Mouse (Mus musculus) heart, embryonic 16.5 days (tissue): ENCODE results near the gene Clec2e. TPM values are rescaled to one million over a fixed set of nuclear protein-coding genes. Genes with fewer than 3 reads are reported as not detected.
A peak's percentile ranks its signal among the peaks of the same experiment; 100 is the strongest.
"Not testable (repeated sequence)": the region's sequence is repeated elsewhere in the genome, so short reads cannot be mapped to it uniquely, and the experiment has no call there.

Experiments used
- ATAC-seq: fragments of 200-750 bp; cut with Nextera tagmentation; replicated peaks from 2 replicates; pipeline ENCODE4 v1.8.0; 2017; ENCODE audit warnings: moderate number of reproducible peaks; ENCODE audit not compliant: insufficient read depth, low FRiP score; ENCODE audit errors: extremely low read depth
- H3K27ac ChIP-seq: fragments of 300-500 bp; sonication (generic); 2 replicates; pipeline ENCODE4 v1.5.1; 2014; ENCODE audit warnings: mild to moderate bottlenecking, low read length, control low read depth, moderate library complexity
- H3K27me3 ChIP-seq: fragments of 300-500 bp; sonication (generic); 2 replicates; pipeline ENCODE4 v1.6.1; 2014; ENCODE audit warnings: low read length, mixed read lengths; ENCODE audit not compliant: control insufficient read depth, insufficient read depth
- H3K36me3 ChIP-seq: fragments of 300-500 bp; sonication (generic); 2 replicates; pipeline ENCODE4 v1.6.1; 2014; ENCODE audit not compliant: control insufficient read depth, insufficient read depth
- H3K4me1 ChIP-seq: fragments of 300-500 bp; sonication (generic); 2 replicates; pipeline ENCODE4 v1.6.1; 2014; ENCODE audit warnings: low read length, mixed read lengths; ENCODE audit not compliant: control insufficient read depth, insufficient read depth
- H3K4me2 ChIP-seq: fragments of 300-500 bp; sonication (generic); 2 replicates; pipeline ENCODE4 v1.6.1; 2014; ENCODE audit warnings: low read depth, mild to moderate bottlenecking, control low read depth, low read length
- H3K4me3 ChIP-seq: fragments of 300-500 bp; sonication (generic); 2 replicates; pipeline ENCODE4 v1.5.1; 2014; ENCODE audit warnings: mild to moderate bottlenecking, control low read depth, low read length
- H3K9ac ChIP-seq: fragments of 300-500 bp; sonication (generic); 2 replicates; pipeline ENCODE4 v1.6.1; 2014; ENCODE audit warnings: low read length, control low read depth
- H3K9me3 ChIP-seq: fragments of 300-500 bp; sonication (generic); replicated peaks from 2 replicates; pipeline ENCODE4 v1.6.1; 2016; ENCODE audit warnings: low read length; ENCODE audit not compliant: control insufficient read depth
- WGBS: fragments of 180-500 bp; shearing (Covaris S2); extraction: QIAGEN DNeasy Blood & Tissue Kit; methylation state at CpG from one replicate; pipeline ENCODE4 v1.1.7; 2014; 5-methylcytosine and 5-hydroxymethylcytosine counted together
- polyA plus RNA-seq: library from polyadenylated mRNA; unstranded; fragments of >200 nt; fragmentation: Nextera tagmentation; extraction: Ambion mirVana; gene quantifications from 2 replicates; pipeline ENCODE4 v1.2.1, GENCODE M21; 2015

Clec2e gene
- 0.24 TPM in 1 of 2 replicates, not detected in the other for polyA plus RNA-seq

DNA sequence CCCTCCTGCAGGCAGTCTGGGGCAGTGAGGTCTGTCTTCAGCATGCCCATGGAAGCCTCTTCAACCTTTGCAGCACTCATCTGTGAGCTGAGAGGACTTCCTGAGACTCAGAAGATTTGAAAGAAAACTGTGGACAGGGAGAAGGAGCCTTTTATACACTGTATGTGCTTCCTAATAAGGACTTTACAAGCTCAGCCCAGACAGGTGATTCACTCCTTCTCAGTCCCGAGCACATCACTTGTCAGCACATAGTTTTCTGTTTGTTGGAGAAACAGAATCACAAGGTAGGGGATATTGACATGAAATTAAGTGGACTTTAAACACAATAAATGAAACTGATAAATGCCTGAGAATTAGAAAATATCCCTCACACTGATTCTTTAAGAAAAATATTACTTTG lies at the start of gene Clec2e:
Clec2e (minus strand) TSS at position 120 of the 400 bp plus-strand sequence.
- H3K4me1 ChIP-seq, ATAC-seq, H3K4me3 ChIP-seq, H3K9ac ChIP-seq, H3K27ac ChIP-seq, H3K36me3 ChIP-seq, H3K4me2 ChIP-seq, H3K9me3 ChIP-seq, H3K27me3 ChIP-seq: not testable (repeated sequence)
- 44% methylated on average over 1 of the region's 1 CpGs for WGBS

GRCm38 (mm10) chr6:129146812-129147211 lies 46.1 kb upstream of the Clec2e start:
- H3K36me3 ChIP-seq, result no peaks in the 10 kb centered on the region
- H3K27ac ChIP-seq, result no peak overlapping the region
- no peaks in the 10 kb centered on the region for H3K27me3 ChIP-seq
- WGBS, result 87% methylated on average over 2 of the region's 2 CpGs
- no peaks in the 10 kb centered on the region for H3K4me1 ChIP-seq
- H3K9me3 ChIP-seq, result no peaks in the 10 kb centered on the region
- ATAC-seq, result no peak
- H3K4me3 ChIP-seq, result no peak overlapping the region
- H3K9ac ChIP-seq, result no peak overlapping the region
- no peak overlapping the region for H3K4me2 ChIP-seq

DNA sequence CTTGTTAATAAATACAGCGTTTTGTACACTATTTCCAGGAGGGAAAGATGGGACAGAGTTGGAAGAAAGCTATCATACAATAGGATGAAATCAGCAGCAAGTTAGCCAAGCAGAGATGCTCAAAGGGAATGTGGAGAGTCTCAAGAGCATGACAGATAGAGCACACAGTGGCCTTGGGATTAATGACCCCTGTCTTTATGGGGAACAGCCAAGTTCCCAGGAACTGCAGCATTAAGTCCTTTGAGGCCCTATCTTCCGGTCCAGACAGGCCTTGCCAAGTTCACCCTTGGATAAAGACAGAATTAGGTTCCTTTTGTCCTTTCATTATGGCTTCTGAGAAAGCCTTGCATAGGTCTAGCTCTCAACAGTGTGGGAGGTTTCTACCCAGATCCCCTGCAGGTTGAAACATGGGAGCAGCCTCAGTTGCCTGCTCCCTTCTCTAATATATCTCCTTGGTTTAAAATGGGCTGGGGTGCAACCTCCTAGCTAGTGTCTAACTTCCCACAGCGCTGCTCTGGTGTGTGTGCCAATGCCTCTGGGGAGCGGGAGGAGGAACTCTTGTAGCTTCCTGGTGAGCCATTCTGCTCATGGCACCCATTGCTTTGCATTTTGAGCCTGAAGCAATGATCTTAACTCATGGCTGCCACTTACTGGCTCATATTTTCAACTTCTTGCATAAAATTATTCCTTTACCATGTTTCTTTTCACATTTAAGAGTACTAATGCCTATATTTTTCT lies 32.1 kb upstream of the Clec2e start:
- Histone ChIP-seq H3K27ac (no peak overlapping the region), H3K4me1 (no peaks in the 10 kb centered on the region), H3K27me3 (no peaks in the 10 kb centered on the region), H3K4me3 (no peak overlapping the region), H3K36me3 (no peaks in the 10 kb centered on the region), H3K9me3 (no peaks in the 10 kb centered on the region), H3K9ac (no peak overlapping the region), H3K4me2 (no peak overlapping the region)
- no peak for ATAC-seq
- 77% methylated on average over 4 of the region's 4 CpGs for WGBS

DNA sequence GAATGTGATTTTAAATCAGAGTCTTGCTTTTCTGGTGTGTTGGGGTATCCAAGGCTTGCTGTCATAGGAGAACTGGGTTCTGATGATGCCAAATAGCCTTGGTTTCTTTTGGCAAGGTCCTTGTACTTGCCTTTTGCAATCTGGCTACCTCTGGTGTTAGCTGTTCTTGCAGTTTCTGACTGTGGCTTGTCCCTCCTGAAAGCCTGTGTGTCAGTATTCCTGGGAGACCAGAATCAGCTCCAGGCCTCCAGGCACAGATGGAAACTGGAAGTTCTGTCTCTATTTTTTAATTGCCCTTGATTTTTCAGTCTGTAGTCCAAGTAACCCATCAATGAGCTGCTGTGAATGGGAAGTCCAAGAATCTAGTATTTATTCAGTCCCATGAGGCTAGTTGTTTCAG lies 26.1 kb upstream of the Clec2e start:
- no peak overlapping the region for H3K27ac ChIP-seq
- H3K36me3 ChIP-seq, result no peaks in the 10 kb centered on the region
- H3K27me3 ChIP-seq, result no peaks in the 10 kb centered on the region
- no peaks in the 10 kb centered on the region for H3K4me1 ChIP-seq
- no peaks in the 10 kb centered on the region for H3K9me3 ChIP-seq
- no peak for ATAC-seq
- no peak overlapping the region for H3K9ac ChIP-seq
- no peak overlapping the region for H3K4me3 ChIP-seq
- no peak overlapping the region for H3K4me2 ChIP-seq

DNA sequence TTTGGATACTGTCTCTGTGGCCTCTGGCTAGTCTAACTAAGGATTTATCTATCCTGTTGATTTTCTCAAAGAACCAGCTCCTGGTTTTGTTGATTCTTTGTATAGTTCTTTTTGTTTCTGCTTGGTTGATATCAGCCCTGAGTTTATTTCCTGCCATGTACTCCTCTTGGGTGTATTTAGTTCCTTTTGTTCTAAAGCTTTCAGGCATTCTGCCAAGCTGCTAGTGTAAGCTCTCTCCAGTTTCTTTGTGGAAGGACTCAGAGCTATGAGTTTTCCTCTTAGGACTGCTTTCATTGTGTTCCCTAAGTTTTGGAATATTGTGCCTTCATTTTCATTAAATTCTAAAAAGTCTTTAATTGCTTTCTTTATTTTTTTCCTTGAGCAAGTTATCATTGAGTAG lies 23.8 kb upstream of the Clec2e start:
- H3K4me1 ChIP-seq, H3K27ac ChIP-seq, H3K4me3 ChIP-seq, H3K27me3 ChIP-seq, H3K36me3 ChIP-seq, H3K9me3 ChIP-seq, H3K4me2 ChIP-seq, H3K9ac ChIP-seq, ATAC-seq: not testable (repeated sequence)

GRCm38 (mm10) chr6:129116223-129116622 lies 15.5 kb upstream of the Clec2e start:
- H3K9me3 ChIP-seq, result no peaks in the 10 kb centered on the region
- 82% methylated on average over 3 of the region's 3 CpGs for WGBS
- no peak overlapping the region for H3K4me2 ChIP-seq
- no peaks in the 10 kb centered on the region for H3K4me1 ChIP-seq
- H3K9ac ChIP-seq, result no peak overlapping the region
- no peaks in the 10 kb centered on the region for H3K36me3 ChIP-seq
- H3K4me3 ChIP-seq, result no peak overlapping the region
- H3K27ac ChIP-seq, result no peak overlapping the region
- H3K27me3 ChIP-seq, result no peaks in the 10 kb centered on the region
- no peak for ATAC-seq

DNA sequence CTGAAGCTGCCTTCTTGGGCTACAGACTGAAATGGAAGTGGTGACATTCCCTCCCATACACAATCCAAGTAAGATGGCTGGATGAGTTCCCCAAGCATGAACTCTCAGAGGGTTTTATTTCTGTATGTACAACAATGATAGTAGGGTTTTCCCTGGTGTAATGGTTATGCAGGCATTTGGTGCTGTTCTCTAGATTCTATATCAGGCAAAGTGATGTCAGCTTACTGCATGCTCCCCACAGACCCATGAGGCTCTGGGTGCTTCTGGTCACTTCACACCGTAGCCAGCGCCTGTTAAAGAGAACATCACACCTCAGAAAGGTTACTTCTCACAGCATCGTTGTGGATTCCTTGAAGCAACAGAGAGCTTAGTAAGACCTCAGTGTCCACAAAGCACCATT lies 13.5 kb upstream of the Clec2e start:
- ATAC-seq, result not testable (repeated sequence)

GRCm38 (mm10) chr6:129113769-129114168 lies 13.1 kb upstream of the Clec2e start:
- H3K9me3 ChIP-seq, result no peaks in the 10 kb centered on the region

More for the DNA sequence above, 13.5 kb upstream of the Clec2e start:
- not testable (repeated sequence) for H3K4me1 ChIP-seq, H3K9me3 ChIP-seq, H3K9ac ChIP-seq, H3K4me3 ChIP-seq, H3K27ac ChIP-seq, H3K36me3 ChIP-seq, H3K27me3 ChIP-seq, H3K4me2 ChIP-seq
- WGBS, result 65% methylated on average over 3 of the region's 3 CpGs

GRCm38 (mm10) chr6:129113030-129113673 lies 12.4 kb upstream of the Clec2e start:
- Histone ChIP-seq H3K4me1 (no peaks in the 10 kb centered on the region), H3K4me3 (no peak overlapping the region), H3K9me3 (no peaks in the 10 kb centered on the region), H3K27me3 (no peaks in the 10 kb centered on the region), H3K36me3 (no peaks in the 10 kb centered on the region), H3K27ac (0 out of 2 replicates have a peak overlapping the region, but pooled peaks have one; percentile 1), H3K9ac (no peak overlapping the region), H3K4me2 (no peak overlapping the region)
- no peak; the same call in 1 of the 2 replicates for ATAC-seq
- 74% methylated on average over 1 of the region's 1 CpGs for WGBS

More at GRCm38 (mm10) chr6:129113769-129114168, 13.1 kb upstream of the Clec2e start:
- no peak overlapping the region for H3K9ac ChIP-seq
- no peaks in the 10 kb centered on the region for H3K36me3 ChIP-seq
- WGBS, result 29% methylated on average over 1 of the region's 1 CpGs
- H3K27me3 ChIP-seq, result no peaks in the 10 kb centered on the region
- no peak overlapping the region for H3K4me2 ChIP-seq
- ATAC-seq, result no peak
- no peak overlapping the region for H3K27ac ChIP-seq
- no peaks in the 10 kb centered on the region for H3K4me1 ChIP-seq
- H3K4me3 ChIP-seq, result no peak overlapping the region
